Mouse (Mus musculus): ENCODE results near the gene C2cd3.
A peak's percentile ranks its signal among the peaks of the same experiment; 100 is the strongest.

C2cd3 gene

DNA sequence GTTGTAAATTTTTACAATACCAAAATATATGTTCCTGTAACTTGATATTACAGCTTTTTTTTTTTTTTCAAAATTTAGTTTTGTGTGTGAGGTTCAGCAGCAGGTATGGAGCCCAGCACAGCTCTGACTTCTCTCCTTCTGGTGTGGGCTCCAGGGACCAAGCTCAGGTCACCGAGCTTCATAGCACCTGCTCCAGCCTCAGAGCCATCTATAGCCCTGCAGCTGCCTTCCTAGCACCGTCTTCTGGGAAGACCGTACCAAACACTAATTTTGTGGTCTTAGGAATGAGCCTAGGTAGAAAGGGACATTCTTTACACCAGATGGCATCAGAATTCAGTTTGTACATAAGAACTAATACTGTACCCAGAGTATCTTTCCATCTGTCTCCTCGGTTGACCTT is 36.7 kb downstream of the C2cd3 start:
- DNase-seq: no peak

DNA sequence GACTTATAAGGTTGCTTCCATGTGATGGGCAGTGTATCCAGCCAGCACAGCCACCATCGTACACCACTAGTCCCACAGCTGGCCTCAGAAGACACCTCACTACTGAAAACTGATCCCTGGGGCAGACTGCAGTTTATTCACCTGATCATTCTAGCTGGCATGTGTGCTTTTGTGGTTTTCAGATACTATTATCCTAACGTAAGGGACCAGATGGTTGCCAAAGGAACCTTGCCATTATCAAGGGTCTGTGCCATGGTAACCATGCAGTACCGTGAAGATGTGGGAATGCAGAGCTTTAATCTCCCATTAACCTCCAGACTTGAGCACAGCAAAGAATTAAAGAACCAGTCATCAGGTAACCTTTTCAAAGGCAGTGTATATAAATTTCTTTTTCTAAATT is 53.8 kb downstream of the C2cd3 start:
- DNase-seq: no peak

DNA sequence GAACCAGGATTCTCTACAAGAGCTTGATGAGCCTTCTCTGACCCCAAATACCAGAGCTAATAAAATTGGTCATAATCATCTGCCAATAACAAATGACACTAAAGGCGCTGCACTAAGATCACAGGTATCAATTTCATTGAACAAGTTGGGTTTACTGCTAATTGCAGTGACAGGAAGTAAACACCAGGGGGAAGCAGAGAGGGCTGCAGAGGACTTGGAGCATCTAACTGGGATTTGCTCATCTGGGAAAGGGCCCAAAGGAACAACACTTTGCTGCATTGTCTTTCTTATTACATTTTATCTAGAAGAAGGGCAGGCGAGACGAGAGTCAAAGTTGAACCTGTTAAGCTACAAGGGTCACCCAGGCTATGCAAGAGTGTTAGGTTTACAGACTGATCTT is 57.1 kb downstream of the C2cd3 start:
- peak; percentile 46 for DNase-seq

GRCm38 (mm10) chr7:100429911-100430310 is 57.9 kb downstream of the C2cd3 start:
- DNase-seq: no peak

- no peak for DNase-seq
Observed at GRCm38 (mm10) chr7:100431103-100431502, 59.1 kb downstream of the C2cd3 start.

- DNase-seq: no peak
Observed at GRCm38 (mm10) chr7:100433295-100433694, 61.3 kb downstream of the C2cd3 start.

GRCm38 (mm10) chr7:100443728-100444127 is 71.7 kb downstream of the C2cd3 start:
- no peak for DNase-seq

- DNase-seq: no peak
Observed at GRCm38 (mm10) chr7:100446271-100446670, 74.2 kb downstream of the C2cd3 start.

- DNase-seq: no peak
Observed at GRCm38 (mm10) chr7:100448530-100448929, 76.5 kb downstream of the C2cd3 start.

DNA sequence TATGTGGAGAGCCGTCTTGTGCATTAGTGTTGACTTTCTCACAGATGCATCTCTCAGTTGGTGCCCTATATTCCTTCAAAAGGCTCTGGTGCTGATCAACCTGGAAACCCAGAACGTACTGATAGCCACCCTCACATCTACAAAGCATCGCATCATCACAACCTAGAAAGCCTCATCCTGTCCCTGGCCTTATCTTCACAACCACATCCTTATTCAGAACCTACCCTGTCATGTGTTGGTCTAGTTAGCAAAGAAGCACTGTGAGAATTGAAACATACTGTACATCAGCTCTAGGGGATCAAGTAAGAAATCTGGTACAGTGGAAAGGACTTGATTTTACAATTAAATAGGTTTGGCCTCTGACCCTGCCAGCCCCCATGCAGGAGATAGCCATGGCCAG is 77.0 kb downstream of the C2cd3 start:
- DNase-seq: no peak

DNA sequence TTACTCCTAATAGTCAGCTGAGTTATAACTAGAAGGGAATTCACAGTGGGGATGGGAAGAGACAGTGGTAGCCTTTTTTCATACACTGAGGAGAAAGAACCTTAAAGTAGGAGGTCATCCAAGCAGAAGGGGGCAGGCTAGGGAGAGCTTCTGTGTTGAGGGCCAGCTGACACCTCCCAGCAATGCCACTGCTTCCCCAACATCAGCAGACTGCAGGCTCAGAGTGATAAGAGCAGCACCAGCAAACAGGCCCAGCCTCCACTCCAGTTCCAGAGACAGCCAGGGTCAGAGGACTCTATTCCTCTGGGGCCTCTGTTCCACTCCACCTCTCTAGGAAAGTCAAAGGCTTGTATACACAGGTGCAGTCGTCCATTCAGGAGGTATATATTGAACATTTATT is 86.1 kb downstream of the C2cd3 start:
- no peak for DNase-seq

GRCm38 (mm10) chr7:100459862-100460261 is 87.8 kb downstream of the C2cd3 start:
- no peak for DNase-seq

DNA sequence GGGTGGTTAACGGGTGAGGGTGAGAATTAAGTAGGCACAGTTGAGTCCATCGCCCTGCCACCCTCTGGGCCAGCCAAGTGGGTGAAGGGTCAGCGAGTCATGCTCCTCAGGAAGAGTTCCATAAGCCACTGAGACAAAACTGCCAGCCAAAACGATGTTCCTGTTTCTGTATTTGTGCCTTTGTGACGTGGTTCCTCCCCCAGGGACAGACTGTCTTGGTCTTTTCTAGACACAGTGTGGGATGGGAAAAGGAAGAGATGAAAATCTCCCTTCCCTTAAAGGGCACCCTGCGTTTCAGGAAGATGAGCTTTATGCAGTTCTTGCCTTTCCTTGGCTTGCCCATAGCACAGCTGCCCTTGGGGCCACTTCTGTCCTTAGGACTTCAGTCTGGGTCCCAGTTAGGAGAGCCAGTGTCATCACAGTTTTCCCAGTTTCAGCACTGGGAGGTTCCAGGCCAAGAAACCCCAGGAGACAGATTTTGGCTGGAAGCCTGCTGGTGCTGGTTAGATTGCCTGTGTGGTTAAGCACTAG is 89.7 kb downstream of the C2cd3 start:
- DNase-seq: peak; percentile 84

DNA sequence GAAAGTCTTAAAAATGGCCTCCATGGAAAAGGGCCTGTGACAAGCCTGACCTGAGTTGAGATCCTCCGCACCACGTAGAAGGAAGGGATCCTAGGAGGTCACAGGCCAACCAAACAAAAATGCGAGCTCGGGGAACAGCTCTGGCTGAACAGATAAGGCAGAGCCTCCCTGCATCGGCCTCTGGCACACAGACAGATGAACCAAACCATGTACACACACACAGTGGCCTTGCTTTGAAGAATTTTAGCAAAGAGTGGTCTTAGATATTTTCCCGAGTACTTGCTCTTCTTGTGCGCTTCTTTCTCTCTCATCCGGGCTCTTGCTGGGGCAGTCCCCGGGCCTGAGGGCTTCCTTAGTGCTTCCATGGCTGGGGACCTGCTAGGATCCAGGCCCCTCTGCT is 91.2 kb downstream of the C2cd3 start:
- no peak for DNase-seq

DNA sequence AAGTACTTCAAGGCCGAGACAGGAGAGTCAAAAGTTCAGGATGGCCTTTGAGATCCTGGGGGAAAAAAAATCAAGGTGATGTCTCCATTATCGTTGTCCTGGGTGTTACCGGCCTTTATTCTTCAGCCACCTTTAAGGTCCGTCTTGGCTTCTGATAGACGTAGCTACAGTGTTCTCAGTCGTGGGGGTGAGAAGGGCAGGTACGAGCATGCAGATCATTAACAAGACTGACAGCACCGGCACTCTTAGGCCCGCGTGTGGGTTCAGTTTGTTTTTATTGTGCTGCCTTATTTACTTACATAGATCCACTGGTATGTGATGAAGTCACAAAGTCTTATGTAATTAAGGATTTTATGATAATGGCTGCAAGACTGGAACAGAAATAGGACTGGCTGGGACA is 91.7 kb downstream of the C2cd3 start:
- no peak for DNase-seq

DNA sequence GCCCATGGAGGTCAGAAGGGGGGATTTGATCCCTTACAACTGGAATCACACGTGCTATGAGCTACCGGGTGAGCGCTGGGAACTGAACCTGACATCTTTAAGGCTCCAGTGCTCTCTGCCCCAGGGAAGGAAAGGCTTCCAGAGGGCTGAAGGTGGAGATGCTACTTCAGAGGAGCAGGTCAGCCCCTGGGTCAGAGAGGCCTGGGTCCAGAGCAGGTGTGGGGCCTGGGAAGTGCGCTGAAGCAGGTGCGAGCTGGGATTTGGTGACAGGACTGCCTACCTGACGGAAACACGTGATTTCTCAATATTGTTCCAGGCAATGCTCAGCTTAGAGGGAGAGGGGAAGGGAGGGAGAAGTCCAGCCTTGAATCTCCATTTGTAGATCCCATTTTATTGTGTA is 92.2 kb downstream of the C2cd3 start:
- DNase-seq: no peak

DNA sequence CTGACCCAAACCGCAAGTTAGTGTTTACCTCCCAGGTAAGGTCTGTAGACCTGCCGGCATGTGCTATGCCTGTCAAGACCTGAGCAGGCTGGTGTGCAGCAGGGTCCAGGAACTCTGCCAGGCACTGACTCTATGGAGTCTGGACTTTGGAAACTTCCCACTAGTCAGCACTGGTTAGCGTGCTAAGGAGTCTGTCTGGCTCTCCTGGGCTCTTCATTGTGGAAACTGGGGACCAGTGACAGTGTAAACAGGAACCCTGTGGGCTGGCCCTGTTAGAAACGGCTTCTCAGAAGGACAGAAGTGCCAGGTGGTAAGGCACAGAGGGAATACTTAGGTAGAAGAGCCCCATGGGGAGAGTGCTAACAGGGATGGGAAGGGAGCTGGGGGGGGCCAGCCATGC is 93.2 kb downstream of the C2cd3 start:
- no peak for DNase-seq

GRCm38 (mm10) chr7:100465656-100466309 is 93.8 kb downstream of the C2cd3 start:
- no peak for DNase-seq

GRCm38 (mm10) chr7:100466781-100467510 is 94.9 kb downstream of the C2cd3 start:
- no peak for DNase-seq

DNA sequence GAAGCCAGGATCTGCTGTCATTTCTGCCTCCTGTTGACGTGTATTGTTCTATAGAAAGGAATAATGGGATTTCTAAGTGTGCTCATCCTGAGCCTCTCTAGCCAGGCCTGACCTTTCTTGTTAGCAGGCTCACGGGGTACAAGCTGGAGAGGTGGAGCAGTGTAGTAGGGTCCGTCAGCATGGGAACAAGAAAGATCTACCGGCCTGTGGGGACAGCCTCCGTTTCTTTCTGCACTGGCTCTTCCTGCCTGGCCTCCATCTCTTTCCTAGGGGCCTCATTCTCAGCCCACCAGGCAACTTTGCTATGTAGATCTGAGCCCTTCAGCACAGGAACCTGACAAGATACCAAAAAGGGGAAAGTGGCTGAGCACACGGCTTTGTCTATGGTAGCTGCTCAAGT is 96.7 kb downstream of the C2cd3 start:
- DNase-seq: no peak

DNA sequence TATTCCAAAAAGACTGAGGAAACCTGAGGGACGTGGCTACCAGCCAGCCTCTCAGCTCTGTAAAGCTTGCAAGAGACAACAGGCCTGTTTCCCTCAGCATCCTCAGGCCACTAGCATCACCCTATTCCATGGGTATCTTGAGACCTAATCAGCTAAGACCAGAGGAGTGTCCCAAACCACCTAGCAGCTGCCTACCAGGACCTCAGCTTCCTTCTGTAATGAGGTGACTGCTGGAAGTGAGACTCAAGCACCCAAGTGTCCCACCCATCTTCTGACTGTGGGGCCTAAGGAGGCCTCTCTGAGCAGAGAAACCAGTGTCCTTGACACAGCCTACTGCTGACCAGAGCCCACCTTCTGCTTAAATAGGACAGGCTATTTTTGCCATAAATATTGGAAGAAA is 97.5 kb downstream of the C2cd3 start:
- no peak for DNase-seq

DNA sequence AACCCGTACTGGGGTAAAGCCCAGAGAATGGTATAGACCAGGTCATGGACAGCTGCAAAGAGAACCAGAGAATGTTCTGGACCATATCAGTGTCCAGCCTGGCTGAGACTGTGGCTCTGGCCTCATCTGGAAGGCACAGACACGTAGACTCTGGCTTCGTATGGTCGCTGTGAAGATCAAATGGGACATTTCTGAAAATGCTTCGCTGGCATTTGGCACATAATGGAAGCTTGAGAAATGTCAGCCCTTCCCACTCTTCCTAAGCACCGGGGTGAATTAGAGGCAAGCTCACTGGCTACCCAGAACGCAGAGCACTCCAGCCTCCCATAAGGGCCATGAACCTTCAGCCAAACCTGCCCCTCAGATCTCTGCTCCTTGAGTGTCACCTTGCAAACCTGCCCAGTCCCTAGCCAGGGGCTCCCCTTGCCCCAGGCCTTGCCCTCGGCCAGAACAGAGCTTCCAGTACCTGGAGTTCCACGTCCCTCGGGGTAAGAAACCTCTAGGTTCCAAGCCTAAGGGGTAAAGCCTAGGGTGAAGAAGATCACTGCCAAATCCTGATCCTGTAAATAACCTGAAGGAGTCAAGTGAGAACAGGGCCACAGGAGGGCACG is 98.9 kb downstream of the C2cd3 start:
- no peak for DNase-seq

GRCm38 (mm10) chr7:100471407-100471797 is 99.4 kb downstream of the C2cd3 start:
- DNase-seq: no peak

- DNase-seq: no peak
Observed at GRCm38 (mm10) chr7:100472777-100473176, 100.7 kb downstream of the C2cd3 start, which contains the start of gene Ucp3. Gene Ucp3, plus strand, starts transcription at chr7:100472990.

All from right cerebral cortex, adult 18-20 months (tissue).